Mouse (Mus musculus) kidney, postnatal 0 days (tissue): ENCODE results near the gene Ercc4. TPM values are rescaled to one million over a fixed set of nuclear protein-coding genes. Genes with fewer than 3 reads are reported as not detected.
A peak's percentile ranks its signal among the peaks of the same experiment; 100 is the strongest.

ENCODE experiments used
- ATAC-seq: fragments of 200-750 bp; cut with Nextera tagmentation; replicated peaks from 2 replicates; pipeline ENCODE4 v1.8.0; 2017; ENCODE audit warnings: low read depth, moderate number of reproducible peaks, moderate TSS enrichment, moderate library complexity; ENCODE audit not compliant: low FRiP score
- DNase-seq: peaks from one replicate; pipeline ENCODE4 v3.0.0-alpha.2; 2016; ENCODE audit warnings: low spot score
- H3K27ac ChIP-seq: fragments of 300-500 bp; sonication (generic); 2 replicates; pipeline ENCODE4 v1.5.1; 2014; ENCODE audit warnings: mild to moderate bottlenecking
- H3K27me3 ChIP-seq: fragments of 300-500 bp; sonication (generic); 2 replicates; pipeline ENCODE4 v1.6.1; 2014; ENCODE audit warnings: low read length, mixed read lengths; ENCODE audit not compliant: insufficient read depth
- H3K36me3 ChIP-seq: fragments of 300-500 bp; sonication (generic); 2 replicates; pipeline ENCODE4 v1.6.1; 2014; ENCODE audit warnings: low read length, mixed read lengths; ENCODE audit not compliant: insufficient read depth
- H3K4me1 ChIP-seq: fragments of 300-500 bp; sonication (generic); replicated peaks from 2 replicates; pipeline ENCODE4 v1.6.1; 2014; ENCODE audit warnings: antibody characterized with exemption, low read length, mixed read lengths; ENCODE audit not compliant: insufficient read depth
- H3K4me2 ChIP-seq: fragments of 300-500 bp; sonication (generic); 2 replicates; pipeline ENCODE4 v1.6.1; 2014; ENCODE audit warnings: mild to moderate bottlenecking, low read length, moderate library complexity, mixed read lengths
- H3K4me3 ChIP-seq: fragments of 300-500 bp; sonication (generic); replicated peaks from 2 replicates; pipeline ENCODE4 v1.5.1; 2014; ENCODE audit warnings: low read depth, low read length
- H3K9ac ChIP-seq: fragments of 300-500 bp; sonication (generic); 2 replicates; pipeline ENCODE4 v1.6.1; 2014; ENCODE audit warnings: low read depth, low read length
- H3K9me3 ChIP-seq: fragments of 300-500 bp; sonication (generic); replicated peaks from 2 replicates; pipeline ENCODE4 v1.6.1; 2016; ENCODE audit warnings: low read length, inconsistent platforms, mixed read lengths
- CTCF ChIP-seq: IDR thresholded peaks from 2 replicates; pipeline ENCODE4 v1.5.1; 2016; ENCODE audit warnings: antibody characterized with exemption, low read depth, mild to moderate bottlenecking, moderate library complexity
- WGBS: fragments of 180-500 bp; shearing (Covaris S2); extraction: QIAGEN DNeasy Blood & Tissue Kit; methylation state at CpG from one replicate; pipeline ENCODE4 v1.1.7; 2014; 5-methylcytosine and 5-hydroxymethylcytosine counted together
- polyA plus RNA-seq: library from polyadenylated mRNA; unstranded; fragments of >200 nt; fragmentation: Nextera tagmentation; extraction: Ambion mirVana; gene quantifications from 2 replicates; pipeline ENCODE4 v1.2.1, GENCODE M21; 2015

The Ercc4 gene
- polyA plus RNA-seq, 1 experiment from 2014 or later, result 9.9 TPM

DNA sequence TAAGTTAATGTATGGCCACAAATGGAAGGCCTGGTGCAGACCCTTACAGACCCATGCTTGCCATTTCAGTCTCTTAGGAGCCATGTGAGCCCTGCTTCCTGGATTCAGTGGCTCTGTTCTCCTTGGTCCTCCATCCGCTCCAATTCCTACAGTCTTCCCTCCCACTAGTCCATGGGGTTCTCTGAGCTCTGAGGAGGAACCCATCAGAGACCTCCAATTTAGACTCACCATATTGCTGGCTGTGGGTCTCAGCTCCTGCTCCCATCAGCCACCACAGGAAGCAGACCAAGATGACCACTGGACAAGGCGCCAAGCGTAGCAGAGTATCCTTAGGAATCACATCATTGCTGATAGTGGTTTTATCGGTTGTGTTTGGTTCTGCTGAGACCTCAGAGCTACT lies 43.7 kb downstream of the Ercc4 start:
- Histone ChIP-seq H3K4me3 (no peak overlapping the region), H3K9me3 (no peaks in the 10 kb centered on the region), H3K4me2 (no peak overlapping the region), H3K27me3 (no peaks in the 10 kb centered on the region), H3K36me3 (peaks cover 6% of the 10 kb centered on the region; the same call in 1 of the 2 replicates), H3K4me1 (no peaks in the 10 kb centered on the region), H3K27ac (no peak overlapping the region), H3K9ac (no peak overlapping the region)
- TF ChIP-seq CTCF, result no peak
- 97% methylated on average over 4 of the region's 4 CpGs for WGBS
- ATAC-seq (no peak), DNase-seq (no peak)

DNA sequence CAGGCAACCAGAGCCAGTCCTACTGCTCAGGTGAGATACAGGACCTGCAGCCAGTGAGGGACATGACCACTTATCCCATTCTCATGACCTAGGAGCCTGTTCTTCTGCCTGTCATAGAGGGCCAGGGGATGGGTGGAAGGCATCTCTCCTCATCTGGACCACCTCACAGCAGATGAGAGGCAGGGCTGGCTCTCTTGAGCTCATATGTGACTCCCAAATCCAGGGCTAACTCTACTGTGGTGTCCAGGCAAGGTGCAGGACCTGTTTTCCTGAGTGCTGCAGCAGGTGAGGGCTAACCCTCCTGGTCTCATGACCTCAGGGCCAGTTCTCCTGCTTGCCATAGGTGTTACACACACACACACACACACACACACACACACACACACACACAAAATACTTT lies 44.9 kb downstream of the Ercc4 start:
- H3K9me3 ChIP-seq, result no peaks in the 10 kb centered on the region
- no peaks in the 10 kb centered on the region for H3K4me1 ChIP-seq
- H3K9ac ChIP-seq, result no peak overlapping the region
- DNase-seq, result no peak
- TF ChIP-seq CTCF, result no peak
- no peaks in the 10 kb centered on the region for H3K27me3 ChIP-seq
- ATAC-seq, result no peak
- no peak overlapping the region for H3K27ac ChIP-seq
- H3K4me2 ChIP-seq, result no peak overlapping the region
- H3K36me3 ChIP-seq, result no peaks in the 10 kb centered on the region
- no peak overlapping the region for H3K4me3 ChIP-seq

DNA sequence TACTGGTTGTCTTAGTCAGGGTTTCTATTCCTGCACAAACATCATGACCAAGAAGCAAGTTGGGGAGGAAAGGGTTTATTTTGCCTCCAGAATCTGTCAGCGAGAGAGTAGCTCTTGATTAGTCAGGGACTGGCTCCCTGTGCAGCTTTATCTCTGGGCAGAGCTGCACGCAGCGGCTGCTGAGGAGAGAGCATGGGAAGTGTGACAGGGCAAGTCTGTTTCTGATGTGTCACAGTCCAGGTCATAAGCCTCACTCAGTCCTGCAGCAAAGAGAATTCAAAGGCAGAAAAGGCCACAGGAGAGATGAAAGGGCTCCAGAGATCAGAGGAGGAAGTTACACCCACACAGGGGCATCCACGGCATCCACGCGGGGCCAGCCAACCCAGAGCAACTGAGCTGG lies 47.8 kb downstream of the Ercc4 start:
- no peaks in the 10 kb centered on the region for H3K9me3 ChIP-seq
- no peak overlapping the region for H3K4me2 ChIP-seq
- no peak overlapping the region for H3K4me3 ChIP-seq
- WGBS, result 18% methylated on average over 6 of the region's 6 CpGs
- no peaks in the 10 kb centered on the region for H3K4me1 ChIP-seq
- H3K36me3 ChIP-seq, result no peaks in the 10 kb centered on the region
- H3K27me3 ChIP-seq, result no peaks in the 10 kb centered on the region
- ATAC-seq (no peak), DNase-seq (no peak)
- no peak overlapping the region for H3K9ac ChIP-seq
- no peak overlapping the region for H3K27ac ChIP-seq
- TF ChIP-seq CTCF, result no peak

DNA sequence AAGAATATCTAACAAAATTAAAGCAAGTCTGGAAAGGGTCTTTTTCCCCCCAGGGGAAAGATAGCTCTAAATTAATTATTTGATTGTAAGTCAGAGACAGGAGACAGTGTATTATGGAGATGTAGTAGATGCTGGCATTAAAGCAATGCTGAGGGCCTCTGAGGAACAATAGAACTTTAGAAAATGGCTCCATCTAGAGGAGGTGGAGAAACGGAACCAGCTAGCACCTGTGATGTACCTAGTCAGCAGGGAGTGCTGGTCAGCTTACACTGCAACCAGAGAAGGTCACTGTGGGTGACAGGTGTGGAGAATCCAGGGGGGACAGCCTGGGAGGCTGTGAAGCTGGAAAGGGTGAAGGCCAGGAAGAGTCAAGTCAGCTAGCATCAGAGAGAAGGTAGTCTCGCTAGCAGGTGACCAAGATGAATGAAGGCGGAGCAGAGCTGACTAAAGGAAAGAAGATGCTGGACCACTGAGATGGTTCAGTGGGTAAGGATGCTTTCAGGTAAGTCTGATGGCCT lies 48.7 kb downstream of the Ercc4 start:
- 65% methylated on average over 3 of the region's 3 CpGs for WGBS
- TF ChIP-seq CTCF, result peak; percentile 34; the same call in 1 of the 2 replicates
- H3K4me1 ChIP-seq, result no peaks in the 10 kb centered on the region

DNA sequence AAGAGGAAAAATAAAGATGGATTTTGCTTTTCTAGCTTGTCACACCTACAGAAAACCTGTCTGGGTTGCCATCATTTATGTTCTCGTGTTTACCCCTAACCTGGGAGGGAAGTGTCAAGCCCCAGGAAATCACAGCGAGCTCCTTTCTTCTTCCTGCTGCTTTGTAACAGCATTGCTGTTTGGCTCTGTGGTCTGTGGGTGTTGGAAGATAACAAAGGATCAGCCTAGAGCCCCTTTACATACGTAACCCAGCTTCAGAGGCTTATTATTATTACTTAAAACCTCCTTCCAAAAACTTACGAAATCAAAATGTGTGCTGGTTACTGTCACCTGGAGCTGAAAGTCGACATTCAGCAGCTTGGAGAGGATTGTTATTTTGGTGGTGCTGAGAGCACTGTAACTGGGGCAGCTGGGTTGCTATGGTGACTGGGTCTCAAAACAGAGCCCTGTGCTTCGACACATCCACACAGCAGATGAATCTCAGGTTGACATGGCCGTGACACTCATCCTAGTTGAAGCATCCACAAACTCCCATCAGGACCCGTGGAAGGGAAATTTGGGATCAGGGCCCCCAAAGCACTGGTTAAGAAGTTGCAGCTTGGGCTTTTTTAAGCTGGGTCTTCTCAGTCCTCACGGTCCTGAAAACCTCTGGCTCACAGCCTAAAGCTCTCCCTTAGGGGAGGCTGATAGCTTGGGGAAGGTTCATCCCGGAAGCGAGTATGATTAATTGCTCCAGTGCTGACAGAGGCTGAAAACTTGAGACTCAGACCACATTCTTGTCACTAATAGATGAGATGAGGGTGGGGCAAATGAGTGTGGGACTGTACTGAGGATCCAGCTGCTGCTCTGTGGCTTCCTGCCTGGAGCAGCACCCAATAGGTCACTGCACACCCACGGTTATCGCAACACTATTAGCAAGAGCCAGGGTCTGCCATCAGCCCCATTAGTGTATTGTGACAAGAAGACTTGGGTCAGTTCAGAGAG lies 49.7 kb downstream of the Ercc4 start:
- no peak for TF ChIP-seq CTCF
- WGBS, result 27% methylated on average over 13 of the region's 13 CpGs
- H3K9me3 ChIP-seq, result no peaks in the 10 kb centered on the region
- no peak overlapping the region for H3K9ac ChIP-seq
- H3K4me3 ChIP-seq, result no peak overlapping the region
- H3K27me3 ChIP-seq, result no peaks in the 10 kb centered on the region
- H3K27ac ChIP-seq, result no peak overlapping the region
- no peaks in the 10 kb centered on the region for H3K4me1 ChIP-seq
- DNase-seq (peak; percentile 79), ATAC-seq (peak; percentile 50)
- H3K36me3 ChIP-seq, result no peaks in the 10 kb centered on the region
- H3K4me2 ChIP-seq, result peak overlapping the region; percentile 48; the same call in 1 of the 2 replicates

More for the DNA sequence above, 48.7 kb downstream of the Ercc4 start:
- DNase-seq, result no peak
- H3K4me3 ChIP-seq, result no peak overlapping the region
- no peak for ATAC-seq
- H3K9ac ChIP-seq, result no peak overlapping the region
- H3K4me2 ChIP-seq, result no peak overlapping the region
- H3K9me3 ChIP-seq, result no peaks in the 10 kb centered on the region
- H3K27me3 ChIP-seq, result no peaks in the 10 kb centered on the region
- H3K27ac ChIP-seq, result no peak overlapping the region
- no peaks in the 10 kb centered on the region for H3K36me3 ChIP-seq

DNA sequence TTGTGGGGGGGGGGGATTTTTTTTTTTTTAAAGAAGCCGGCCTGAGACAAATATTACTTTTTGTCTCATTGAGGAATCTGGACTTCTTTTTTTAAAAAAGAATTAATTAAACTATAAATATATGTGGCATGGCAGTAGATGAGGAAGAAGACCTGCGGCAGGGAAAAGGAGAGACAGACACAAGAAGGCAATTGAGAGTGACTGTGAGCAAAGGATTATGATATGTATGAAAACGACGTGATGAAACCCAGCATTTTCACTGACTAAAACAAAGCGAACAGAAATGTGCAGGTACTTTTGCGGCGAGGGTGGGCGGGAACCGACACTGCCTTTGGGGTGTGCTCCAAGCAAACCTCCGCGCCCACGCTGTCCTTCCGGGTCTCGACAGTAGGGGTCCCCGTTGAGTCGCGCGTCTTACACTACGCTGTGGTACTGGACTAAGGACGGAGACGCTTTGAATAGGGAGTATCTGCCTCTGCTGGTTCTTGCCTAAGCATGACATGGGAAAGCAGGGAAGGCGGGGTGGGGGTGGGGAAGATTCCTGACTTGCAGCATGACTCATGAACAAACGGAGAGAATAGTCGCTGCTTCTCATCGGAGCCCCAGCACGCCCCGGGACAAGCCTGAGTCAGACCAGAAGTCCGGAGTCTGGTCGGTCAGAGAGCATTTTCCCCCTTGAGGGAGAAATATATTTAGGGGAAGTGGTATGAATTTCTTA lies 50.6 kb downstream of the Ercc4 start:
- peak; percentile 97 for TF ChIP-seq CTCF
- Histone ChIP-seq H3K36me3 (no peaks in the 10 kb centered on the region), H3K4me3 (no peak overlapping the region; the same call in 1 of the 2 replicates), H3K27me3 (no peaks in the 10 kb centered on the region), H3K27ac (no peak overlapping the region), H3K9ac (no peak overlapping the region), H3K4me1 (no peaks in the 10 kb centered on the region), H3K4me2 (peak overlapping the region; percentile 48), H3K9me3 (no peaks in the 10 kb centered on the region)
- peak; percentile 97 for ATAC-seq
- peak; percentile 98 for DNase-seq
- 3% methylated on average over 29 of the region's 29 CpGs for WGBS
